Mouse (Mus musculus) intestine, postnatal 0 days (tissue): Measurements from ENCODE around the gene Crxos. TPM values are rescaled to one million over a fixed set of nuclear protein-coding genes. Genes with fewer than 3 reads are reported as not detected.

Source experiments
- ATAC-seq: fragments of 200-750 bp; cut with Nextera tagmentation; 2 replicates; pipeline ENCODE4 v1.8.0; 2017; ENCODE audit warnings: mild to moderate bottlenecking, moderate TSS enrichment, moderate library complexity
- H3K27ac ChIP-seq: fragments of 300-500 bp; sonication (generic); 2 replicates; pipeline ENCODE4 v1.5.1; 2014; ENCODE audit warnings: mild to moderate bottlenecking, low read depth, low read length, moderate library complexity
- H3K27me3 ChIP-seq: fragments of 300-500 bp; sonication (generic); replicated peaks from 2 replicates; pipeline ENCODE4 v1.6.1; 2014; ENCODE audit warnings: low read length, mixed read lengths; ENCODE audit not compliant: control insufficient read depth, insufficient read depth
- H3K36me3 ChIP-seq: fragments of 300-500 bp; sonication (generic); 2 replicates; pipeline ENCODE4 v1.6.1; 2014; ENCODE audit warnings: mild to moderate bottlenecking, moderate library complexity; ENCODE audit not compliant: control insufficient read depth, insufficient read depth
- H3K4me1 ChIP-seq: fragments of 300-500 bp; sonication (generic); replicated peaks from 2 replicates; pipeline ENCODE4 v1.6.1; 2014; ENCODE audit warnings: antibody characterized with exemption, low read length, mixed read lengths; ENCODE audit not compliant: control insufficient read depth, insufficient read depth
- H3K4me2 ChIP-seq: fragments of 300-500 bp; sonication (generic); replicated peaks from 2 replicates; pipeline ENCODE4 v1.6.1; 2014; ENCODE audit warnings: low read depth, mild to moderate bottlenecking, moderate library complexity
- H3K4me3 ChIP-seq: fragments of 300-500 bp; sonication (generic); 2 replicates; pipeline ENCODE4 v1.5.1; 2014; ENCODE audit warnings: low read depth, low read length
- H3K9ac ChIP-seq: fragments of 300-500 bp; sonication (generic); 2 replicates; pipeline ENCODE4 v1.6.1; 2014; ENCODE audit warnings: mild to moderate bottlenecking, low read depth, low read length
- H3K9me3 ChIP-seq: fragments of 300-500 bp; sonication (generic); 2 replicates; pipeline ENCODE4 v1.6.1; 2016; ENCODE audit warnings: mixed run types; ENCODE audit not compliant: control insufficient read depth
- CTCF ChIP-seq: sonication (generic); IDR thresholded peaks from 2 replicates; pipeline ENCODE4 v1.5.1; 2016; ENCODE audit warnings: low read depth, mild to moderate bottlenecking, control low read depth, antibody characterized with exemption, moderate library complexity
- WGBS: fragments of 180-500 bp; shearing (Covaris S2); extraction: QIAGEN DNeasy Blood & Tissue Kit; methylation state at CpG from one replicate; pipeline ENCODE4 v1.1.7; 2014; 5-methylcytosine and 5-hydroxymethylcytosine counted together
- polyA plus RNA-seq: library from polyadenylated mRNA; unstranded; fragments of >200 nt; fragmentation: Nextera tagmentation; extraction: Ambion mirVana; gene quantifications from 2 replicates; pipeline ENCODE4 v1.2.1, GENCODE M21; 2015

Gene Crxos
- polyA plus RNA-seq, 1 experiment from 2014 or later = not detected

DNA sequence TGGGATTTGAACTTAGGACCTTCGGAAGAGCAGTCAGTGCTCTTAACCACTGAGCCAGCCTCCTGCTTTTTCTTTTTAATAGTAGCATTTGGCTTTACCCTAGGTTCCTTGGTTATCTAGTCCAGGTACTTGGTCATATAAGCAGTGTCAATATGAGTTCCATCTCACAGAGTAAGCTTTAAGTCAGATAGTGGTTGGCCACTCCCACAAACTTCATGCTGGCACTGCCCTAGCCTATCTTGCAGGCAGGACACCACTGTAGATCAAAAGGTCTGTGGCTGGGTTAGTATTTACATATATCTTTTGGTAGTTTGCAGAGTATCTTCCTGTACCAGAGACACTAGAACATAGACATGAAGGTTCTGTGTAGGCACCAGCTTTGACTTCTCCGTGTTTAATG is 1.7 kb downstream of the Crxos start:
- H3K4me2 ChIP-seq = no peak overlapping the region
- H3K36me3 ChIP-seq = no peaks in the 10 kb centered on the region
- ATAC-seq = no peak
- H3K27me3 ChIP-seq = no peaks in the 10 kb centered on the region
- H3K9ac ChIP-seq = no peak overlapping the region
- H3K4me1 ChIP-seq = no peaks in the 10 kb centered on the region
- no peak for TF ChIP-seq CTCF
- no peak overlapping the region for H3K4me3 ChIP-seq
- H3K27ac ChIP-seq = no peak overlapping the region
- WGBS = 81% methylated on average over 2 of the region's 2 CpGs
- no peaks in the 10 kb centered on the region for H3K9me3 ChIP-seq

DNA sequence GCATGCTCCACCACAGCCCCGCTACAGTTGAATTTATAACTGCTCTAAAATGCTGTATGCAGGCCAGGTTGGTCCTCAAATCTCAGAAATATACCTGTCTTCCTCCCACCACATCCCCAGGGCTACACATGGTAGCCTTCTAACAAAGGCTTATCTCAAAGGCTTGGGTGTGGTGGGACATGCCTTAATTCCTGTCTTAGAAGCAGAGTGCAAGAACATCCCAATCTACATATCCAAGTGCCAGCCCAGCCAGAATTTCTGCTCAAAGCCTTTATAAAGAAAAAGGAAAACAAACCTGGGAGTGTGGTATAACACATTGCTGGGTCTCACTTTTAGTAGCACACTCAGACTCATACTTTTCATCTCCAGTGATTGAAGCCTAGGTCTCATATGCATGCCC is 11.8 kb downstream of the Crxos start:
- WGBS = 79% methylated on average over 1 of the region's 1 CpGs

DNA sequence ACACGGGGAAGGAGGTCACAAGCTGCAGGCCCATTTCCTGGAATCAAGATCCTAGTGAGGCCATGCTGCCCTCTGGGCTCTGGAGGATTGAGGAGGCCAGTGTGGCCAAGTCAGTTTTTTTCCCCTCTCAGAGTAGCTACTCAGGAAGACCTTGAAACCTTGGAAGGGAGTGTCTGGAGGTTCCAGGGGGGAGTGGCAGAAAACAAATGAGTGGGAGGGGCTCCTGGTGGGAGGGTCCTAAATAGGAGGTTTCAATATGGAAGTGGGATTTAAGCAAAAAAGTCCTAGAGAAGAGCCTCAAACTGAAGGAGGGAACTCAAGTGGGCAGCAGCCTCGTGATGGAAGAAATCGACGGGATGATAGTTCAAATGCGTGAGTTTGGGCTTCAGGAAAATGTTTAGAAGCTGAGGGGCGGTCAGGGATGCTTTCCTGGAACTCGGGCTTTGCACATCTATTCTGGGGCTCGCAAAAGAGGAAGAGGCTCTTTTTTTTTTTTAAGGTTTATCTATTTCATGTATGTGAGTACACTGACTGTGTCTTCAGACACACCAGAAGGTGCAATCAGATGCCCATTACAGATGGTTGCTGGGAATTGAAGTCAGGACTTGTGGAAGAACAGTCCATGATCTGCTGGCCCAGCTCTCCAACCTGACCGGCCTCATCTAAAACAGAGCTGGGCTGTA is 19.1 kb downstream of the Crxos start:
- no peaks in the 10 kb centered on the region for H3K4me1 ChIP-seq
- 73% methylated on average over 9 of the region's 9 CpGs for WGBS

More for the DNA sequence above, 11.8 kb downstream of the Crxos start:
- Histone ChIP-seq H3K4me3 (no peak overlapping the region), H3K36me3 (no peaks in the 10 kb centered on the region), H3K4me1 (no peaks in the 10 kb centered on the region), H3K9ac (no peak overlapping the region), H3K4me2 (no peak overlapping the region), H3K27ac (no peak overlapping the region), H3K9me3 (no peaks in the 10 kb centered on the region), H3K27me3 (no peaks in the 10 kb centered on the region)
- no peak for ATAC-seq
- TF ChIP-seq CTCF = no peak

DNA sequence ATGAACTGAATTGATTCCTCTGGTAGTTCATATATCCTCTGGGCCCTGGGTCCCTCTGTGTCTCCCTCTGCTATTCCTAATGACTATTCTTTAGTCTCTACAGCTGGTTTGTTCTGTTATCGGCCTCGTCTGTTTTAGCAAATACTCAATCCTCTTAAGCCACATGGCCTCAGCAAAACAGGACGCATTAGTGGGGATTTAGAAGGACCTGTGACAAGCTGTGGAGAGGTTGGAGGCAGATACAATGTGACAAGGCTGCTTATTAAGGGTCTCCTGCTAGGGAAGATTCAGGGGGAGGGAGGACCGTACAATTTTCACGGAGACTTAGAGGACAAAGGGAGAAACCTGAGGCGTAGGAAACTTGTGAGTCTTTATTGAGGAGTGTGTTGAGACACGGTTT is 23.4 kb downstream of the Crxos start:
- no peak for TF ChIP-seq CTCF

More for the DNA sequence above, 19.1 kb downstream of the Crxos start:
- Histone ChIP-seq H3K4me3 (no peak overlapping the region), H3K27ac (no peak overlapping the region), H3K36me3 (no peaks in the 10 kb centered on the region), H3K4me2 (no peak overlapping the region), H3K9ac (no peak overlapping the region), H3K27me3 (no peaks in the 10 kb centered on the region), H3K9me3 (no peaks in the 10 kb centered on the region)
- no peak for TF ChIP-seq CTCF
- no peak for ATAC-seq

DNA sequence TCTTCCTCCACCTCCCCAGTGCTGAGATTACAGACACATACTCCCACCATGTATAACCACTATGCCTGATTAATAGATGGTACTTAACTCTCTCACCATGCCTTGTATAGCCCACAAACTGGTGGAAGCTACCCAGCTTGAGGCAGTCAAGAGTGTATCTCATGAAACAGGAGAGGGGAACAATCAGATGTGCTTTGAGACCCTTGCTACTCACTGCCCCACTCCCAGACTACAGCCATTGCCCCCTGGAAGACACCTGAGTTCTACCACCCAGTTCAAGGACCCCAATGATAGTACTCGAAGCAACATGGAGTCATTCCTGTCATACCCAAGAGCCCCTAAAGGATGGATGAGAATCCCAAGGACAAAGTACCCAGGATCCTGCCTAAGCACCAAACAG is 24.2 kb downstream of the Crxos start:
- Histone ChIP-seq H3K4me2 (no peak overlapping the region), H3K36me3 (no peaks in the 10 kb centered on the region), H3K9ac (no peak overlapping the region), H3K27me3 (no peaks in the 10 kb centered on the region), H3K27ac (no peak overlapping the region), H3K4me3 (no peak overlapping the region), H3K4me1 (no peaks in the 10 kb centered on the region), H3K9me3 (no peaks in the 10 kb centered on the region)
- no peak for TF ChIP-seq CTCF
- 87% methylated on average over 1 of the region's 1 CpGs for WGBS
- ATAC-seq = no peak

More for the DNA sequence above, 23.4 kb downstream of the Crxos start:
- Histone ChIP-seq H3K9me3 (no peaks in the 10 kb centered on the region), H3K9ac (no peak overlapping the region), H3K4me2 (no peak overlapping the region), H3K4me1 (no peaks in the 10 kb centered on the region), H3K27ac (no peak overlapping the region), H3K4me3 (no peak overlapping the region), H3K36me3 (no peaks in the 10 kb centered on the region), H3K27me3 (no peaks in the 10 kb centered on the region)
- ATAC-seq = no peak
- WGBS = 75% methylated on average over 7 of the region's 7 CpGs

DNA sequence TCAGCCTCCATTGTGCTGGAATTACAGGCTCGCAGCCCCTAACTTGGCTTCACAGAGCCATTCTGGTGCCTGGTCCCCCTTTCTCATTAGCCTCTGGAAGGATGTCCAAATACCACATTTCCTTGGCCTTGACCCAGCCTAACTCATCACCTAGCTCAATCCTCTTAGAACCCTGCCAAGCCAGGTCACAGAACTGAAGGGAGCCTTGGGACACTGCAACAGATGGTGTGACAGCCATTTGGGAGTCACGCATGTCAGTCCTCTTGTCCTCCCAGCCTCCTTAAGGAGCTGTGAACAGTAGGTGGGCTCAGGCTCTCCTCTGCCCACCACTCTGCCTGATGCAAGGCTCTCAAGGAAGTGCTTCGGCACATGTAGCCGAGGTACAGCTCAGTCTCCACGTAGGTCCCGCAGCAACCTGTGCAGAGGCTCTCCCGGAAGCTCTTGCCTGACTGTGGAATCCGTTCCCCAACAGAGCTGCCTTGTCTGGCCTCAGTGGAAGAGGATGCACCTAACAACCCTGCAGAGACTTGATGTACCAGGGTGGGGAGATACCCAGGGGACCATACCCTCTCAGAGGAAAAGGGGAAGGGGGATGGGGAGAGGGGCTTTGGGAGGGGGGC is 25.7 kb downstream of the Crxos start:
- ATAC-seq = no peak
- Histone ChIP-seq H3K4me3 (no peak overlapping the region), H3K36me3 (no peaks in the 10 kb centered on the region), H3K4me2 (no peak overlapping the region), H3K9me3 (no peaks in the 10 kb centered on the region), H3K9ac (no peak overlapping the region), H3K27me3 (no peaks in the 10 kb centered on the region), H3K4me1 (no peaks in the 10 kb centered on the region), H3K27ac (no peak overlapping the region)
- no peak for TF ChIP-seq CTCF
- 73% methylated on average over 8 of the region's 8 CpGs for WGBS
